Mouse (Mus musculus): ENCODE measurements at regions not wholly inside any gene's neighbourhood (a gene's known extent, or its start where the extent isn't known, plus 50 kb on each side); places are given as distances from the start of the nearest gene placed in this dataset.

- no peak for DNase-seq (ENCODE audit: low spot score in 2 of 2)
Measured at GRCm38 (mm10) chr14:80471470-80471869, 487.6 kb downstream of the Olfm4 start.

DNA sequence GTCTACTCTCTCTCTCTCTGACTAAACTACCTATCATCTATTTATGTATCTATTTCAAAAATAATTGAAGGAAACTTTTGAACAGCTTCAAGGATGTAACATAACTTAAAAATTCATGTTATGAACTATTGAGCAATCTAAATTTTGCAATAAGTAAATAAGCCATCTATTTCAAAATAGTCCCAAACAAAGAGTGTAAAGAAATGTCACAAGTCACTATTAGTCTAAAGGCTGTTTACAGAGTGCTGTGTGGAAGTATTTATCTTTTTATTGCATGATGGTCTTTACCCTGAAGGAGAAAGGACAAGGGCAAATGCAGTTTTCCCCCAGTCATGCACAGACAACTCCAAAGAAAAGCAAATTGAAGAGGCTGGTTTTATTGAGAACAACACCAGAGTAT is 496.0 kb downstream of the Olfm4 start:
- no peak for DNase-seq (ENCODE audit: low spot score in 2 of 2)

DNA sequence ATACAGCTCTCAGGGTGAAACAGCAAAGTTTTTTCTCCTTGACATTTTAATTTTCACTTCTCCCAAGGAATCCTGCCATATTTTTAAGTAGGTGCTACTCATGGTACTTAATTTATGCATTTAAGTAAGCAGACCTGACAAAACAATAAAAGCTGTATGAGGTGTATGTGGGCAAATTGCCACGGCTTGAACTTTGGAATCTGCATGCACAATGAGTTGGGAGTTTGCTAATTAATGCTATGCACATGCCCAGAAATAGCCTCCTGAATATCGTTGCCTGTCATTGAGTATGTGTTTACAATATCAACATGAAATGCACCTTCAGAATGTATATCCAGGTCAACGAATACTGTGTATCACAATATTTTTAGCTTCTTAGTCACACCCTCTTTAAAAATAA is 498.9 kb downstream of the Olfm4 start:
- no peak for DNase-seq (ENCODE audit: low spot score in 2 of 2)

DNA sequence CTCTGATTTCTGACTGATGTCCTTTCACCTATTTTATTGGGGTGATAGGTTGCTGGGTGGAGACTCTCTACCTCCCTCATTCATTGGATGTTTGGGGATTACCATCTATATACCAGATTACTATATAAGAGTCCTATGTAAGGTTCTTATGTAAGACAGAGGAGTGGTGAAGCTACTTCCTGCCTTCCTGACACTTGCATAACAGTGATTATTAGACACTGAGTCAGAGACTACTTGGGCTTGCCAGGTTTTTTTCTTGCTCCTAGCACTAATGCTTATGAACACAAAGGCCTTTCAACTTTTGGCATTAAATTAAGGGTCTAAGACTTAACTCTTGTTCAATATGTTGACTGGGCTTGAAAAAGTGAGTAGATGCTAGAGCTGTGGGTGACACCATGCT is 500.4 kb downstream of the Olfm4 start:
- no peak for DNase-seq (ENCODE audit: low spot score in 2 of 2)

- no peak for DNase-seq (ENCODE audit: low spot score in 2 of 2)
Measured at GRCm38 (mm10) chr14:80485149-80485548, 501.3 kb downstream of the Olfm4 start.

GRCm38 (mm10) chr14:80486605-80487004 is 502.7 kb downstream of the Olfm4 start:
- no peak for DNase-seq (ENCODE audit: low spot score in 2 of 2)

GRCm38 (mm10) chr14:80492043-80492900 is 508.4 kb downstream of the Olfm4 start:
- DNase-seq (ENCODE audit: low spot score in 2 of 2): no peak

- DNase-seq (ENCODE audit: low spot score in 2 of 2): peak; percentile 7 to 48
Measured at GRCm38 (mm10) chr14:80492901-80493279, 509.0 kb downstream of the Olfm4 start.

- peak in 1 of 2 experiments; percentile 54 for DNase-seq (ENCODE audit: low spot score in 2 of 2)
Measured at GRCm38 (mm10) chr14:80504351-80504750, 520.5 kb downstream of the Olfm4 start.

- no peak for DNase-seq (ENCODE audit: low spot score in 2 of 2)
Measured at GRCm38 (mm10) chr14:80516626-80517025, 532.7 kb downstream of the Olfm4 start.

DNA sequence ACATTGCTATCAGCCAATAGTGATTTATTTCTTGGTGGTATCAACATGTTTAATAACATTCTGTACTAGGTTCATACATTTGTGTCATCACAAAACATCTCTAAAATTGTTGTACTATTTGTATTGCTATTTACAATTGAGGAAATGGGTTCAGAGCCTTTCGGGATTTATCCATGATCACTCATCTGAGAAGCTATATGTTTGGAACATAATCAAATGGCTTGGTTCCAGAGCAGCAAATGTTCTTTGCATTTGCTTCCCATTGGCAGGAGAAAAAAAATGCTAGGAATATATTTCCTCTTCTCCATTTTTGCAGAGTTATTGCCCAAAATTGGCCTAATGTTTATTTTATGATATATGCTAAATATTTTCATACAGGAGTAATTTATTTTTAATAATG is 537.3 kb downstream of the Olfm4 start:
- no peak for DNase-seq (ENCODE audit: low spot score in 2 of 2)

- DNase-seq (ENCODE audit: low spot score in 2 of 2): no peak
Measured at GRCm38 (mm10) chr14:80521631-80522030, 537.8 kb downstream of the Olfm4 start.

GRCm38 (mm10) chr14:80522536-80522935 is 538.7 kb downstream of the Olfm4 start:
- no peak for DNase-seq (ENCODE audit: low spot score in 2 of 2)

DNA sequence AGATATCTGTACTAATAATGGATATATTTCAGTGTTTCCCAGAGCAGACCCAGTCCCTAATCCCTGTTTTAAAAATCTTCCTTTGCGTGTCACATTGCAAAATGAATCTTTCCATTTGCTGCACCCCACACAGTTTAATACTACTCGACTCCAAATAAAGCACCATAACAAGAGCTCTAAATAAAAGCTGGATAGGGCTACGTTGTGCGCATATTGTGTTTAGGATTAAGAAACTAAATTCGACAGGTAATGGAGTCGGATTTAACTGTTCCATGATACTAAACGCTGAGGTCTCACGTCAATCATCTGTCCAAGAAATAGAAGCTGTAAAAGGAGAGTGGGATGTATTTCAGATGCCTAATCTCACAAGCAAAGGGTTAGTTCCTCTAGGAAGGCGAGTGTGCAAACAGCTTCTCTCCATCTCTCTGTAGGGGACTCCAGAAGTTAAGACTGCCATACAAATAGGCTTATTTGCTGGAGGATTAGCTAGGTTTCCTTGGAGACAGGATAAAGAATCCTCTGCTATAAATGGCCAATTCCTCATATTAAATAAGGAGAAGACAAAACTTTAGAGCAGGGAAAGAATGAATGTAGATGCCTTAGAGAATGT is 544.6 kb downstream of the Olfm4 start:
- DNase-seq (ENCODE audit: low spot score in 2 of 2): no peak

GRCm38 (mm10) chr14:80536044-80536745 is 552.3 kb downstream of the Olfm4 start:
- DNase-seq (ENCODE audit: low spot score in 2 of 2): no peak

- DNase-seq (ENCODE audit: low spot score in 2 of 2): no peak
Measured at GRCm38 (mm10) chr14:80559950-80560349, 576.1 kb downstream of the Olfm4 start.

Data from layer of hippocampus, adult 18-20 months (tissue).